Mouse (Mus musculus): Measurements from ENCODE around the gene Fbxl18. TPM values are rescaled to one million over a fixed set of nuclear protein-coding genes. Genes with fewer than 3 reads are reported as not detected.

Gene Fbxl18
- polyA plus RNA-seq, 1 experiment from 2014 or later: 40.4 TPM

Other genes with a start within 250 kb of the Fbxl18 start
- gene Slc29a4, start 202.9 kb downstream of the Fbxl18 start, polyA plus RNA-seq (2015; fragmentation: Nextera tagmentation; extraction: Ambion mirVana): 61.9 and 70.6 TPM in 2 replicates
- gene Tnrc18, start 77.8 kb downstream of the Fbxl18 start, polyA plus RNA-seq (2015; fragmentation: Nextera tagmentation; extraction: Ambion mirVana): 30.5 and 40.7 TPM in 2 replicates
- 15,567 and 17,404 TPM in 2 replicates for gene Actb, start 11.3 kb upstream of the Fbxl18 start, polyA plus RNA-seq (2015; fragmentation: Nextera tagmentation; extraction: Ambion mirVana)
- gene Fscn1, start 64.9 kb upstream of the Fbxl18 start, polyA plus RNA-seq (2015; fragmentation: Nextera tagmentation; extraction: Ambion mirVana): 555 TPM in 2 replicates
- gene Rnf216, start 217.6 kb upstream of the Fbxl18 start, polyA plus RNA-seq (2015; fragmentation: Nextera tagmentation; extraction: Ambion mirVana): 34.9 and 36.9 TPM in 2 replicates

All from midbrain, embryonic 13.5 days (tissue).